ENCODE assay signal across 26 mouse cellular contexts in the genomic region with DNA sequence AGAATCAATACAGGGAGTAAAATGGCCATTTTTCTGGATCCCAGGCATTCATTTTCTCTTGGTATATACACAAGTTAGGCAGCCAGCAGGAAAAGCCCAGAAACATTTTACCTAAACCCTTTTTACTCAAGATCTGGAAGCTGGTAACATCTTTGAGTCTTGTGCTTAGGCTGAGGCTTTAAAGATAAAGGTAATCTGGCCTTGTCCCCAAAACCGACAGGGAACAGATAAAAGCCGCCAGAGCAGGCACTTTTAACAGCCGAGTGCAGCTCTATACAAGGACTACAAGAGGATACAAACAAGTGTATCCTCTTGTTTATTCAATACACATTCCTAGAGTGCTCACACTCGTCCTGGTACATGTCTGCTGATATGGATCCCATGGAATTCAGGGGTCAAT. TPM values are rescaled to one million over a fixed set of nuclear protein-coding genes. Genes with fewer than 3 reads are reported as not detected.
DNase-seq lines count a peak whose midpoint lies in the region; ATAC-seq and TF ChIP-seq lines count a peak whose summit lies in the region.
"Had no signal": no experiment of that assay in that cellular context is flagged by ENCODE, and none has a peak within 500 bp of the region (broad histone marks: within the 10 kb centered on the region; RNA-seq: fewer than 3 reads in every experiment).

No protein-coding gene starts in this region.

- peak; percentile 67 for DNase-seq in MEL (ENCODE audit: low read depth, low spot score)
- no peak for DNase-seq in liver, embryonic 14.5 days (ENCODE audit: low read depth in 3 of 3, low spot score in 3 of 3)
- DNase-seq in spleen, adult 12 weeks (ENCODE audit: low spot score) = no peak
- no peak for DNase-seq in cerebellum, postnatal 10 days
- DNase-seq in kidney, adult 8-10 months = no peak
- no peak for DNase-seq in urinary bladder, postnatal 4 days (ENCODE audit: low spot score in 2 of 2)
- DNase-seq: adrenal gland, adult 8-10 months; adrenal gland, postnatal 14 days; adrenal gland, postnatal 36 days; cerebellum, adult 11-12 months; cerebellum, adult 2 months; cerebellum, adult 9-10 months; cerebellum, postnatal 14 days; cerebellum, postnatal 36 days; embryo, embryonic 11 days had no signal

- TF ChIP-seq RAD21 in MEL (IDR thresholded peaks at IDR 0.05; ENCODE audit: low read depth, low read length) = no peak

- H3K27ac ChIP-seq in MEL (ENCODE audit: control insufficient read depth, low read depth, low read length) = peak overlapping the region; percentile 71
- no peak overlapping the region; the same call in 1 of the 2 replicates for H3K27ac ChIP-seq in liver, embryonic 12.5 days
- no peak overlapping the region for H3K27ac ChIP-seq in liver, embryonic 14.5 days
- H3K27ac ChIP-seq: embryonic facial prominence, embryonic 13.5 days; embryonic facial prominence, embryonic 15.5 days; forebrain, embryonic 10.5 days; forebrain, embryonic 12.5 days had no signal

- H3K79me2 ChIP-seq in MEL (ENCODE audit: control insufficient read depth, insufficient read depth, low read length, poor library complexity) = peaks cover 4% of the 10 kb centered on the region; the same call in 1 of the 2 replicates

- 0 out of 2 replicates have a peak overlapping the region, but pooled peaks have one; percentile 1 for H3K4me2 ChIP-seq in liver, embryonic 12.5 days
- no peak overlapping the region for H3K4me2 ChIP-seq in liver, embryonic 14.5 days (ENCODE audit: low read depth)
- H3K4me2 ChIP-seq: embryonic facial prominence, embryonic 13.5 days; embryonic facial prominence, embryonic 15.5 days; forebrain, embryonic 12.5 days had no signal

- 8% methylated on average over 4 of the region's 4 CpGs for WGBS in liver, embryonic 12.5 days (ENCODE audit: insufficient replicate concordance)
- 15% methylated on average over 4 of the region's 4 CpGs for WGBS in liver, embryonic 14.5 days (ENCODE audit: insufficient replicate concordance)

- TF ChIP-seq CTCF in MEL (IDR thresholded peaks at IDR 0.05 in 2 of 3, conservative IDR thresholded peaks at IDR 0.05 in 1 of 3; ENCODE audit: control insufficient read depth in 1 of 3, insufficient read depth in 1 of 3, low read depth in 2 of 3, low read length in 3 of 3, poor library complexity in 1 of 3, severe bottlenecking in 1 of 3) = no peak
- no peak for TF ChIP-seq CTCF in liver, embryonic 14.5 days (IDR thresholded peaks at IDR 0.05; ENCODE audit: low read depth)

- peaks cover 27 to 39% of the 10 kb centered on the region in 2 experiments for H3K4me1 ChIP-seq in MEL (ENCODE audit: control insufficient read depth in 1 of 2, insufficient read depth in 2 of 2, low read length in 2 of 2)
- peaks cover 41% of the 10 kb centered on the region for H3K4me1 ChIP-seq in liver, embryonic 12.5 days
- peaks cover 6 to 7% of the 10 kb centered on the region in 2 experiments; a peak in 3 of 4 replicates for H3K4me1 ChIP-seq in liver, embryonic 14.5 days (replicated peaks; ENCODE audit: control insufficient read depth in 2 of 2, insufficient read depth in 2 of 2, low read length in 1 of 2)
- H3K4me1 ChIP-seq: embryonic facial prominence, embryonic 13.5 days; embryonic facial prominence, embryonic 15.5 days; forebrain, embryonic 10.5 days; forebrain, embryonic 12.5 days had no signal

- peak; percentile 50; the same call in 1 of the 2 replicates for ATAC-seq in liver, embryonic 12.5 days
- no peak for ATAC-seq in liver, embryonic 14.5 days (ENCODE audit: insufficient read depth)
- peak; percentile 46 for ATAC-seq in megakaryocyte progenitor cell, adult 5-6 weeks (replicated peaks; ENCODE audit: poor library complexity)
- ATAC-seq: activated CD4-positive, CD25-positive, alpha-beta regulatory T cell, adult 4 months; forebrain, embryonic 14.5 days; forebrain, embryonic 16.5 days; Patski had no signal

- H3K36me3 ChIP-seq in MEL (ENCODE audit: control insufficient read depth in 1 of 2, insufficient read depth in 2 of 2, low read length in 2 of 2) = peaks cover 51 to 54% of the 10 kb centered on the region in 2 experiments
- peaks cover 100% of the 10 kb centered on the region for H3K36me3 ChIP-seq in liver, embryonic 12.5 days
- H3K36me3 ChIP-seq in liver, embryonic 14.5 days (replicated peaks; ENCODE audit: control insufficient read depth, insufficient read depth, low read depth) = peaks cover 97% of the 10 kb centered on the region

- peak; percentile 91 to 92 for TF ChIP-seq EP300 in MEL (IDR thresholded peaks at IDR 0.05; ENCODE audit: low read depth in 1 of 2, low read length in 2 of 2)
- TF ChIP-seq EP300 in liver, embryonic 14.5 days (IDR thresholded peaks at IDR 0.05; ENCODE audit: low read depth) = peak; percentile 57

- 0 out of 4 replicates have a peak overlapping the region, but pooled peaks of 1 of the 2 experiments have one; percentile 16 for H3K4me3 ChIP-seq in MEL (ENCODE audit: control insufficient read depth in 1 of 2, insufficient read depth in 1 of 2, low read depth in 2 of 2, low read length in 2 of 2)
- H3K4me3 ChIP-seq in liver, embryonic 12.5 days = no peak overlapping the region
- H3K4me3 ChIP-seq in liver, embryonic 14.5 days (ENCODE audit: insufficient read depth in 1 of 2, low read depth in 2 of 2, low read length in 2 of 2) = no peak overlapping the region
- H3K4me3 ChIP-seq: embryonic facial prominence, embryonic 13.5 days; embryonic facial prominence, embryonic 15.5 days; erythroblast, embryonic 14.5 days; forebrain, embryonic 10.5 days; forebrain, embryonic 12.5 days had no signal

- H3K27me3 ChIP-seq in MEL (ENCODE audit: control insufficient read depth in 1 of 2, insufficient read depth in 2 of 2, low read length in 2 of 2) = no peaks in the 10 kb centered on the region
- no peaks in the 10 kb centered on the region for H3K27me3 ChIP-seq in liver, embryonic 12.5 days (replicated peaks)
- no peaks in the 10 kb centered on the region for H3K27me3 ChIP-seq in liver, embryonic 14.5 days (ENCODE audit: control insufficient read depth, insufficient read depth, low read length)
- H3K27me3 ChIP-seq: embryonic facial prominence, embryonic 13.5 days; embryonic facial prominence, embryonic 15.5 days; forebrain, embryonic 12.5 days; Patski had no signal

- peak in 1 of 2 experiments; percentile 26; a peak in 1 of 4 replicates for TF ChIP-seq POLR2A in MEL (IDR thresholded peaks at IDR 0.05; ENCODE audit: control insufficient read depth in 1 of 2, insufficient read depth in 1 of 2, low read depth in 1 of 2, low read length in 2 of 2, poor library complexity in 1 of 2)

- peak overlapping the region; percentile 19; the same call in 1 of the 2 replicates for H3K9ac ChIP-seq in MEL (ENCODE audit: control insufficient read depth, low read depth, low read length, poor library complexity, severe bottlenecking)
- no peak overlapping the region for H3K9ac ChIP-seq in liver, embryonic 12.5 days
- no peak overlapping the region for H3K9ac ChIP-seq in liver, embryonic 14.5 days (replicated peaks)
- H3K9ac ChIP-seq: embryonic facial prominence, embryonic 13.5 days; embryonic facial prominence, embryonic 15.5 days; forebrain, embryonic 12.5 days had no signal

- H3K9me3 ChIP-seq in MEL (replicated peaks; ENCODE audit: insufficient read depth, low read length) = no peaks in the 10 kb centered on the region
- H3K9me3 ChIP-seq in liver, embryonic 12.5 days (replicated peaks) = no peaks in the 10 kb centered on the region
- H3K9me3 ChIP-seq in liver, embryonic 14.5 days (ENCODE audit: control insufficient read depth, low read length) = no peaks in the 10 kb centered on the region
- H3K9me3 ChIP-seq: embryonic facial prominence, embryonic 13.5 days; embryonic facial prominence, embryonic 15.5 days; forebrain, embryonic 10.5 days; forebrain, embryonic 12.5 days had no signal

RNA-seq across cellular contexts. Expression of a gene that starts 16.1 kb away (rescaled TPM):
- 8.0 and 8.4 TPM in 2 replicates for total RNA-seq in MEL (2012; rRNA removed)
- polyA plus RNA-seq in MEL (2012; ENCODE audit: insufficient read depth in 1 of 2, insufficient read length in 2 of 2, low read depth in 1 of 2, low replicate concordance in 2 of 2, missing spikeins in 1 of 2) = 10 to 100 TPM in 1 of 2 experiments, not detected in 1; 39.7 TPM
- 14.7 and 15.2 TPM in 2 replicates for polyA plus RNA-seq in liver, embryonic 12.5 days (2016; fragmentation: Nextera tagmentation; extraction: Ambion mirVana)
- 17.1 and 19.5 TPM in 2 replicates for polyA plus RNA-seq in liver, embryonic 14.5 days (2012; rRNA removed)
- 11.3 and 13.2 TPM in 2 replicates for polyA plus RNA-seq in liver, embryonic 14.5 days (2014; fragmentation: Nextera tagmentation; extraction: Ambion mirVana)
- total RNA-seq in megakaryocyte progenitor cell, adult 5-6 weeks (2015) = 25.1 and 27.4 TPM in 2 replicates
- 10.5 and 18.3 TPM in 2 replicates for total RNA-seq in megakaryocyte progenitor cell, adult 5-6 weeks (2017)

RNA-seq across cellular contexts. Expression of a gene that starts 19.6 kb away (rescaled TPM):
- 56.1 and 57.2 TPM in 2 replicates for total RNA-seq in MEL (2012; rRNA removed)
- 100 to 1,000 TPM; 181 to 215 TPM for polyA plus RNA-seq in MEL (2012; ENCODE audit: insufficient read depth in 1 of 2, insufficient read length in 2 of 2, low read depth in 1 of 2, low replicate concordance in 2 of 2, missing spikeins in 1 of 2)
- polyA plus RNA-seq in liver, embryonic 12.5 days (2016; fragmentation: Nextera tagmentation; extraction: Ambion mirVana) = 46.1 and 52.3 TPM in 2 replicates
- 22.8 and 26.5 TPM in 2 replicates for polyA plus RNA-seq in liver, embryonic 14.5 days (2012; rRNA removed)
- 36.5 and 39.1 TPM in 2 replicates for polyA plus RNA-seq in liver, embryonic 14.5 days (2014; fragmentation: Nextera tagmentation; extraction: Ambion mirVana)
- total RNA-seq in megakaryocyte progenitor cell, adult 5-6 weeks (2015) = 132 and 135 TPM in 2 replicates
- 126 and 141 TPM in 2 replicates for total RNA-seq in megakaryocyte progenitor cell, adult 5-6 weeks (2017)

RNA-seq across cellular contexts. Expression of a gene that starts 48.2 kb away (rescaled TPM):
- total RNA-seq in MEL (2012; rRNA removed) = 108 and 121 TPM in 2 replicates
- 100 to 1,000 TPM; 164 to 489 TPM for polyA plus RNA-seq in MEL (2012; ENCODE audit: insufficient read depth in 1 of 2, insufficient read length in 2 of 2, low read depth in 1 of 2, low replicate concordance in 2 of 2, missing spikeins in 1 of 2)
- polyA plus RNA-seq in liver, embryonic 12.5 days (2016; fragmentation: Nextera tagmentation; extraction: Ambion mirVana) = 13.6 and 14.2 TPM in 2 replicates
- polyA plus RNA-seq in liver, embryonic 14.5 days (2012; rRNA removed) = 16.6 and 18.5 TPM in 2 replicates
- polyA plus RNA-seq in liver, embryonic 14.5 days (2014; fragmentation: Nextera tagmentation; extraction: Ambion mirVana) = 3.9 and 4.3 TPM in 2 replicates
- total RNA-seq in megakaryocyte progenitor cell, adult 5-6 weeks (2015) = 237 and 286 TPM in 2 replicates
- total RNA-seq in megakaryocyte progenitor cell, adult 5-6 weeks (2017) = 35.7 and 35.8 TPM in 2 replicates

RNA-seq across cellular contexts. Expression of a gene that starts 53.5 kb away (rescaled TPM):
- 0.13 and 0.19 TPM in 2 replicates for total RNA-seq in MEL (2012; rRNA removed)
- not detected for polyA plus RNA-seq in MEL (2012; ENCODE audit: insufficient read depth in 1 of 2, insufficient read length in 2 of 2, low read depth in 1 of 2, low replicate concordance in 2 of 2, missing spikeins in 1 of 2)
- polyA plus RNA-seq in liver, embryonic 12.5 days (2016; fragmentation: Nextera tagmentation; extraction: Ambion mirVana) = 14.1 and 20.1 TPM in 2 replicates
- polyA plus RNA-seq in liver, embryonic 14.5 days (2012; rRNA removed) = 5.3 and 5.8 TPM in 2 replicates
- polyA plus RNA-seq in liver, embryonic 14.5 days (2014; fragmentation: Nextera tagmentation; extraction: Ambion mirVana) = 11.8 and 12.7 TPM in 2 replicates
- 1.1 and 2.3 TPM in 2 replicates for total RNA-seq in megakaryocyte progenitor cell, adult 5-6 weeks (2015)
- total RNA-seq in megakaryocyte progenitor cell, adult 5-6 weeks (2017) = 1.5 and 1.9 TPM in 2 replicates

RNA-seq across cellular contexts. Expression of a gene that starts 54.4 kb away (rescaled TPM):
- total RNA-seq in MEL (2012; rRNA removed) = 70.4 TPM in 2 replicates
- 100 to 1,000 TPM in 1 of 2 experiments, not detected in 1; 108 TPM for polyA plus RNA-seq in MEL (2012; ENCODE audit: insufficient read depth in 1 of 2, insufficient read length in 2 of 2, low read depth in 1 of 2, low replicate concordance in 2 of 2, missing spikeins in 1 of 2)
- 24.9 and 29.5 TPM in 2 replicates for polyA plus RNA-seq in liver, embryonic 12.5 days (2016; fragmentation: Nextera tagmentation; extraction: Ambion mirVana)
- polyA plus RNA-seq in liver, embryonic 14.5 days (2012; rRNA removed) = 21.9 and 28.2 TPM in 2 replicates
- polyA plus RNA-seq in liver, embryonic 14.5 days (2014; fragmentation: Nextera tagmentation; extraction: Ambion mirVana) = 18.8 and 20.4 TPM in 2 replicates
- total RNA-seq in megakaryocyte progenitor cell, adult 5-6 weeks (2015) = 34.4 and 38.7 TPM in 2 replicates
- total RNA-seq in megakaryocyte progenitor cell, adult 5-6 weeks (2017) = 38.2 and 39.8 TPM in 2 replicates

Comparison
In these comparisons a context has a peak if more than half of its experiments do, and no peak if none do; other contexts are left out.
1. RNA of a gene that starts 48.2 kb away (polyA plus RNA-seq): 164 to 489 TPM in MEL; 3.9 to 18.5 TPM in liver, embryonic 14.5 days and 13.6 to 14.2 TPM in liver, embryonic 12.5 days; every median in the first group is over 4 times any median in the second.